Mouse (Mus musculus): ENCODE results near the gene Coa5. TPM values are rescaled to one million over a fixed set of nuclear protein-coding genes. Genes with fewer than 3 reads are reported as not detected.

Gene Coa5
- total RNA-seq, 2 experiments from 2014 or later, result 63.5 to 64.2 TPM

DNA sequence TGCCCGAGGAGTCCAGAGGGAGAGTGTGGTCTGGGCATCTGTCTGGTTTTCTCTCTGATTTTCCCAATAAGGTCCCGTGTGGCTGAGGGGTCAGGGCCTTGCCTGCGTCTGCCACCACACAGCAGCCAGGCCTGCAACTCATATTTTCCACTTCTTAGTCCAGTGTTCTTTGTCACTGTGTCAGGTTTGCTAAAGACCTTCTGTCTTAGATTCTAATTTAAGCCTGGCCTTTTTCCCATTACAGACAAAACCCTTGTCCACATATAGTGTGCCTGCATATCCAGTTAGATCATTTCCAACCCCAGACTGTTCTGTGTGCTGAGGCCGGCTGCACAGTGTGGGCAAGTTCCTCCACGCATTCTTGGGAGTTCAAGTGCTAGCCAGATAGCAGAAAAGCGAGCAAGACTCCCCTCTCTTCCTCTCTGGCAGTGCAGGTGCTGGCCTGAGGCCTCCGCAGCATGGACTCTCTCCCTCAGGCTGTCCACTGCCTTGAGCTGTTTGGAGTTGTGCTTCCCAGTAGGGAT is 43.4 kb downstream of the Coa5 start:
- TF ChIP-seq CTCF (IDR thresholded peaks at IDR 0.05), result no peak
- H3K27ac ChIP-seq, result 0 out of 2 replicates have a peak overlapping the region, but pooled peaks have one; percentile 9
- no peak for DNase-seq (ENCODE audit: extremely low spot score in 1 of 2, low spot score in 2 of 2)
- intact Hi-C loops (cut with DNase I), result no loop called here
- H3K4me3 ChIP-seq, result no peak overlapping the region

GRCm38 (mm10) chr1:37384304-37384703 is 45.6 kb downstream of the Coa5 start:
- Histone ChIP-seq H3K4me3 (no peak overlapping the region), H3K27ac (no peak overlapping the region)
- DNase-seq (ENCODE audit: extremely low spot score in 1 of 2, low spot score in 2 of 2), result no peak
- TF ChIP-seq CTCF (IDR thresholded peaks at IDR 0.05), result no peak
- intact Hi-C loops (cut with DNase I), result no loop called here

DNA sequence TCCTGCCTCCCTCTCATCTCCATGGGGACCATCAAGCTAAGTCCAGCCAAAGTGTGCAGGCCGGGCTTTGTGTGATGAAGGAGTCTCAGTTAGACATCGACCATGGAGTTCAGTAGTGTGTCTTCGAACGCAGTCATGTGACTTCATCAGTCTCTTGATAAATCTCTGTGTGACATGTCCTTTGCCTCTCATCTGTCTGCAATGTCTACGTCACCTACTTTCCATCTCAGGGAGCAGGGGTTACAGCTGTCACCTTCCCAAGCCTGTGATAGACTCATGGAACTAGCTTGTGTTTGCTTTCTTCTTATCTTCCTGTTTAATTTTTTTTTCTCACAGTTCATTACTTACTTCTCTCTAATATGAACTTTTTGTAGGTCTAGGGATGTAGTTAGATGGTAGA is 49.0 kb downstream of the Coa5 start:
- Histone ChIP-seq H3K4me3 (no peak overlapping the region), H3K27ac (no peak overlapping the region)
- no peak for TF ChIP-seq CTCF (IDR thresholded peaks at IDR 0.05)
- DNase-seq (ENCODE audit: extremely low spot score in 1 of 2, low spot score in 2 of 2), result no peak
- intact Hi-C loops (cut with DNase I), result no loop called here

DNA sequence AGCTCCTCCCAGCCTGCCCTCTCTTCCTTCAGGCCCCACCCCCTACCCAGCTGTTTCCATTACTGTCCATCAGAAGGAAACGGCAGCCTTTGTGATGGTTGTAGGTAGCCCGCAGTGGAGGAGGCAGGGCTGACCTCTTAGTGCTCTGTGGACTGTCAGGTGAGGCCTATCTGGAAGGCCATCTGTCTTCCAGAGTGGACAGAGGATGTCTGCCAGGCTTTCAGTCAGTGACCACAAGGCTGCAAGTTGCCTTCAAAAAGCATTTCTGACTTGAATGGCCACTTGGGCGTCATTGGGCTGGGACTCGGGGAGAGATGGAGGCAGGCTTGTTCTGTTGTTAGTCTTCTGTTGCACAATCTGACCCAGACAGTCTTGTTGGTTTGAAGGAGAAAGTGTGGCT is 50.4 kb downstream of the Coa5 start:
- no peak for DNase-seq (ENCODE audit: extremely low spot score in 1 of 2, low spot score in 2 of 2)
- no peak for TF ChIP-seq CTCF (IDR thresholded peaks at IDR 0.05)
- intact Hi-C loops (cut with DNase I), result no loop called here
- Histone ChIP-seq H3K4me3 (no peak overlapping the region), H3K27ac (no peak overlapping the region)

DNA sequence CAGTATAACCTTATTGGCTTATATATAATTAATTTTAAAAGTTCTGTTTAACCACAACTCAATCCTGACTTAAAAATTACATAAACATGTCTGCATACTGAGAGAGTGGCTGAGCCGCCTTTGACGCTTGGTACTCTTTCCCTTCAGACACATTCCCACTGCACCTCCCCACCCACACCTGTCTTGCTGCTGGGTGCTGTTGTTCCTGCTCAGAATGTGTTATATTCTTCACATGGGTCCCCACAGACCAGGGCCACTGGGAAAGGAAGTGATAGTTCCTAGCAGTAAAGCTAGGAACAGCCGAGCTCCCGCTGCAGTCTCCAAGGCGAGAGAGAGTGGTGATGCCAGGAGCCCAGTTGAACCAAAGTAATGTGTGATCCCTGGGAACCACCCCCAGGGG is 51.8 kb downstream of the Coa5 start:
- Histone ChIP-seq H3K4me3 (no peak overlapping the region), H3K27ac (0 out of 2 replicates have a peak overlapping the region, but pooled peaks have one; percentile 19)
- no peak for DNase-seq (ENCODE audit: extremely low spot score in 1 of 2, low spot score in 2 of 2)
- TF ChIP-seq CTCF (IDR thresholded peaks at IDR 0.05), result no peak
- intact Hi-C loops (cut with DNase I), result no loop called here

GRCm38 (mm10) chr1:37376751-37377150 is 53.2 kb downstream of the Coa5 start:
- H3K4me3 ChIP-seq, result no peak overlapping the region
- intact Hi-C loops (cut with DNase I), result no loop called here
- no peak for TF ChIP-seq CTCF (IDR thresholded peaks at IDR 0.05)
- DNase-seq (ENCODE audit: extremely low spot score in 1 of 2, low spot score in 2 of 2), result no peak
- no peak overlapping the region for H3K27ac ChIP-seq

DNA sequence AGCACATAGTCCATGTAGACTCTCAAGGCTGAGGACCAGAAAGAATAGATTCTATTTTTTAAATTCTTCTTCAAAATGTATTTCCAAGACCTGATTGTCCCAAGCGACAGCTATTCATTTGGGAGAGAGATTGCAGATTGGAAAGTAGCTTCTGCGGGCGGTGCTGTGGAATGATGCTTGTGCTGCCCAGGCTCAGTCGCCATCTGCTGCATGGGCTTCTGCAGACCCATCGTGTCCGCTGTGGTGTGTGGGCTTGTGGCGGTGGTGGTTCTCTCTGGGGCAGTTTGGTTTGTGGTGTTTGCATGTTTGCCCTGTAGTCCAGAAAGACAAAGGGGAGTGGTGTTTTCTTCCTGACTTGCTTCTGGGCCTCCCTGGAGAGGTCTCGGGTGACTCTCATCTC is 53.7 kb downstream of the Coa5 start:
- Histone ChIP-seq H3K4me3 (no peak overlapping the region), H3K27ac (peak overlapping the region; percentile 55)
- no peak for TF ChIP-seq CTCF (IDR thresholded peaks at IDR 0.05)
- DNase-seq (ENCODE audit: extremely low spot score in 1 of 2, low spot score in 2 of 2), result no peak
- intact Hi-C loops (cut with DNase I), result no loop called here

DNA sequence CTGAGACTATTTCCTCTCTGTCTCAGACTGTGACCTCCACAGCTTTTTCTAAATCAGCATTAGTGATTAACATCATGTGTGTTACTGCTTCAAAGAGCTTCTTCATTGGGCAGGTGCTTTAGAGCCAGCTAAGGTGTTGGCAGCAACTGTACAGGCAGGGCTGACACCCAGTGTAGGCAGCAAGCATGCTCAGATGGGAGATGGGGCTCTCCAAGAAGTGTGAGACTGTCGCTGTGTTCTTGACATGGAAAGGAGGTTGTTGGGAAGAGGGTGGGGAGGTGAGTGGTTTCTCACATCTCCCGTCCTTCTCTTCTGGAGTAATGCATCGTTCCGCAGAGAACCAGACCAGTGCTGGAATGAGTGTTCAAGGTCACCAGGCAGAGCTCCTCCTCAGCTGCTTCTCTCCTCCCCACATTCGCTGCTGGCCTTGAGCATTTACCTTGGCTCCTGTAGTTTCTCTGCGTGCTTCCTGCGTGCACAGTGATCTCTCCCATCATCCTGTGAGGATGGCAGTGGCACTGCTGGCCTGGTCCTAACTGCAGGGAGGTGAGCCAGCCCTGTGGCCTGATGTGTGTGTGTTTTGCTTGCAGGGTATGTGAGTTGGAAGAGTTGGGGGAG is 61.0 kb downstream of the Coa5 start:
- TF ChIP-seq CTCF (IDR thresholded peaks at IDR 0.05), result no peak
- peak overlapping the region; percentile 86 for H3K27ac ChIP-seq
- no peak overlapping the region for H3K4me3 ChIP-seq
- no peak for DNase-seq (ENCODE audit: extremely low spot score in 1 of 2, low spot score in 2 of 2)
- intact Hi-C loops (cut with DNase I), result loop anchor here (2.0 kb wide), 1 partner anchor 18 kb away; no protein-coding TSS in a partner anchor

DNA sequence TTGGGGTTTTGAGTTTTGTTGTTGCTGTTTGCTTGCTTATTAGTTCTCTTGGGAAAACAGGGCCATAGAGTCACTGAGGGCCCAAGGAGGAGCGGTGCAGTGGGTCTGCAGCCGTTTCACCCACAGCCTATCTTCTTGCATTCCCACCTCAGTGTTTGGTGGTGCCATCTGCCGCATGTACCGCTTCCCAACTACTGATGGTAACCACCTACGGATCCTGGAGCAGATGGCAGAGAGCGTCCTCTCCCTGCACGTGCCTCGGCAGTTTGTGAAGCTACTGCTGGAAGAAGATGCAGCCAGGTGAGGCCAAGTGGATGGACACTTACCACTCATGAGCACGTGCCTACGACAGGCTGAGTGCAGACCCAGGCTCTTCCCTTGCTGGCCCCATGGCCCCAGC is 61.8 kb downstream of the Coa5 start:
- DNase-seq (ENCODE audit: extremely low spot score in 1 of 2, low spot score in 2 of 2), result peak; percentile 49 to 73
- intact Hi-C loops (cut with DNase I), result loop anchor here (2.0 kb wide), 1 partner anchor 17 kb away; no protein-coding TSS in a partner anchor
- no peak for TF ChIP-seq CTCF (IDR thresholded peaks at IDR 0.05)
- Histone ChIP-seq H3K4me3 (no peak overlapping the region), H3K27ac (peak overlapping the region; percentile 86)

Other genes starting within 250 kb of the Coa5 start
- gene Cnga3, start 215.7 kb downstream of the Coa5 start, total RNA-seq (2021), result under 1 TPM; 0.09 to 0.16 TPM
- gene Inpp4a, start 130.2 kb downstream of the Coa5 start, total RNA-seq (2021), result 100 to 1,000 TPM; 214 to 217 TPM
- gene Unc50, start within 50 bp of the Coa5 start, total RNA-seq (2021), result 10 to 100 TPM; 55.5 to 59.7 TPM
- gene Mgat4a, start 110.9 kb upstream of the Coa5 start, total RNA-seq (2021), result 10 to 100 TPM; 30.1 to 32.2 TPM

All from left cerebral cortex, adult 2 months (tissue).